Mouse (Mus musculus): Measurements from ENCODE around the gene Gm28036. TPM values are rescaled to one million over a fixed set of nuclear protein-coding genes. Genes with fewer than 3 reads are reported as not detected.
"Not testable (repeated sequence)": the region's sequence is repeated elsewhere in the genome, so short reads cannot be mapped to it uniquely, and the experiment has no call there.

Gene Gm28036
- polyA plus RNA-seq, 1 experiment, result 1.9 TPM

GRCm38 (mm10) chr2:156143953-156144724, 17.2 kb upstream of the Gm28036 start, which contains the start of the genes Romo1 and Nfs1:
Gene Romo1, plus strand, starts transcription at chr2:156144039.
Gene Nfs1, minus strand, starts transcription at chr2:156144186.
- WGBS, result under 1% methylated on average over 70 of the region's 70 CpGs
- Histone ChIP-seq H3K36me3 (ENCODE audit: control insufficient read depth, insufficient read depth, low read length) (peaks cover 11% of the 10 kb centered on the region), H3K4me1 (ENCODE audit: control insufficient read depth, insufficient read depth, low read length) (peaks cover 4% of the 10 kb centered on the region; the same call in 1 of the 2 replicates), H3K27ac (ENCODE audit: insufficient read depth, low read depth, low read length) (peak within 1 kb of the TSS; percentile 74), H3K27me3 (replicated peaks; ENCODE audit: control insufficient read depth, insufficient read depth, low read length) (no peaks in the 10 kb centered on the region), H3K4me3 (ENCODE audit: insufficient read depth, low read depth, low read length) (peak within 1 kb of the TSS; percentile 64)
- DNase-seq, result peak; percentile 93
- TF ChIP-seq CTCF (conservative IDR thresholded peaks at IDR 0.05; ENCODE audit: insufficient read depth, insufficient read length, low read depth, low read length) (no peak), POLR2A (IDR thresholded peaks at IDR 0.05; ENCODE audit: low read depth, low read length) (peak; percentile 27)

DNA sequence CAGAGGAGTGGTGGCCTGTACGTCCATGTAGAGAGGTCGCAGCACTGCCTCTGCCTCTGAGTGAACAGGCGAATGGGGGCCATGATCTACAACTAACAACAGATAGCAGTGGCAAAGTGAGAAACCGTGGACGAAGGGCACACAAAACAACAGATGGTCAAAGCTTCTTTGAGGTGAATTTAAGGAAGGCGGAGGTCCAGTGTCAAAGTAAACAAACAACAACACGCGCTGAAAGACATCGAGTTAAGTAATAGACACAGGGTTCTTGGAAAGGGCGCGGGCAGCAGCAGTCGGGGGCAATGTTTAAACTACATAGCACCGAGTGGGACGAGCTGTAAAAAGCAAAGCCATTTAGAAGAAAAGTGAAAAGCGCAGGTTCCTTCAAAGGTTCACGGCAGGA, 16.5 kb upstream of the Gm28036 start:
- TF ChIP-seq POLR2A (IDR thresholded peaks at IDR 0.05; ENCODE audit: low read depth, low read length) (no peak), CTCF (conservative IDR thresholded peaks at IDR 0.05; ENCODE audit: insufficient read depth, insufficient read length, low read depth, low read length) (no peak)
- H3K36me3 ChIP-seq (ENCODE audit: control insufficient read depth, insufficient read depth, low read length), result peaks cover 9% of the 10 kb centered on the region
- peak overlapping the region; percentile 64 for H3K4me3 ChIP-seq (ENCODE audit: insufficient read depth, low read depth, low read length)
- peak; percentile 36 for DNase-seq
- H3K27ac ChIP-seq (ENCODE audit: insufficient read depth, low read depth, low read length), result no peak overlapping the region
- H3K27me3 ChIP-seq (replicated peaks; ENCODE audit: control insufficient read depth, insufficient read depth, low read length), result no peaks in the 10 kb centered on the region
- H3K4me1 ChIP-seq (ENCODE audit: control insufficient read depth, insufficient read depth, low read length), result peaks cover 4% of the 10 kb centered on the region; the same call in 1 of the 2 replicates
- WGBS, result 2% methylated on average over 16 of the region's 16 CpGs

- Histone ChIP-seq H3K36me3 (ENCODE audit: control insufficient read depth, insufficient read depth, low read length) (peaks cover 7% of the 10 kb centered on the region; the same call in 1 of the 2 replicates), H3K27me3 (replicated peaks; ENCODE audit: control insufficient read depth, insufficient read depth, low read length) (no peaks in the 10 kb centered on the region), H3K27ac (ENCODE audit: insufficient read depth, low read depth, low read length) (no peak overlapping the region), H3K4me1 (ENCODE audit: control insufficient read depth, insufficient read depth, low read length) (peaks cover 4% of the 10 kb centered on the region; the same call in 1 of the 2 replicates), H3K4me3 (ENCODE audit: insufficient read depth, low read depth, low read length) (no peak overlapping the region)
- 69% methylated on average over 2 of the region's 2 CpGs for WGBS
- TF ChIP-seq POLR2A (IDR thresholded peaks at IDR 0.05; ENCODE audit: low read depth, low read length), result no peak
- no peak for TF ChIP-seq CTCF (conservative IDR thresholded peaks at IDR 0.05; ENCODE audit: insufficient read depth, insufficient read length, low read depth, low read length)
- DNase-seq, result no peak
These were observed 15.9 kb upstream of the Gm28036 start for GRCm38 (mm10) chr2:156142820-156143219.

DNA sequence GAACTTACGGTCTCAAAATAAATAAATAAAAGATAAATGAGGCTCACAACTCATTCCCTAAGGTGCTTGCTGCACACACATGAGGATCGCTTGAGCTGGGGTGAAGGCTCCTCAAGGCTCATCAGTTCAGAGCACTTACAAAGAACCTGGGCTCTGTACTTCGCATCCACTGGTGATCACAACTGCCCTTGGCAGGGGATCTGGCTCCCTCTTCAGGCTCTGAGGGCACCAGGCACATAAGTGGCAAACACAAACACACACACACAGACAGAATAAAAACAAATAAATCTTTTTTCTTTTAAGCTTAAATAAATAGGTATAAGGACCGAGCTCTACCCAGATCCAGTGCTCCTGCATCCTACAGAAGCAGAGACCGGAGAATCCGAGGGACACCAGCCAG, 8.8 kb upstream of the Gm28036 start:
- no peak overlapping the region for H3K27ac ChIP-seq (ENCODE audit: insufficient read depth, low read depth, low read length)
- no peak for TF ChIP-seq POLR2A (IDR thresholded peaks at IDR 0.05; ENCODE audit: low read depth, low read length)
- TF ChIP-seq CTCF (conservative IDR thresholded peaks at IDR 0.05; ENCODE audit: insufficient read depth, insufficient read length, low read depth, low read length), result peak; percentile 49
- H3K4me3 ChIP-seq (ENCODE audit: insufficient read depth, low read depth, low read length), result no peak overlapping the region
- 91% methylated on average over 6 of the region's 6 CpGs for WGBS
- no peak for DNase-seq
- H3K36me3 ChIP-seq (ENCODE audit: control insufficient read depth, insufficient read depth, low read length), result no peaks in the 10 kb centered on the region; the same call in 1 of the 2 replicates
- no peaks in the 10 kb centered on the region for H3K4me1 ChIP-seq (ENCODE audit: control insufficient read depth, insufficient read depth, low read length)
- H3K27me3 ChIP-seq (replicated peaks; ENCODE audit: control insufficient read depth, insufficient read depth, low read length), result no peaks in the 10 kb centered on the region

DNA sequence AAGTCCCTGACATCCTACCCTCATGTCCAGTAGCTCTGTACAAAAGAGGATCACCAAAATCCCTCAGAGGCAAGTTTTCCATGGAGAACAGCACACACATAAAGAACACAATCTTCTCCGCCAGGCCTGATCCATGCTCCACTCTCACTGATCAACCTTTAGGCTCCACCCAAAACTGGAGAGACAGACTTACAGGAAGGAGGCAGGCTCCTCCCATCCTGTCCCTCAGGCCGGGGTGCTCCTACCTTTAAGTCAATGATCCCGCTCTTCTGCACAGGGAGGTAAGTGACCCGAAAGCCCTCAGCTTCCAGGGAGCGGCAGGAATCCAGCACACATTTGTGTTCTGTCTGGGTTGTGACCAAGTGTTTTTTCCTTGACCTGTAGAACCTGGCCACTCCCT, 7.3 kb upstream of the Gm28036 start:
- no peaks in the 10 kb centered on the region for H3K4me1 ChIP-seq (ENCODE audit: control insufficient read depth, insufficient read depth, low read length)
- no peaks in the 10 kb centered on the region for H3K27me3 ChIP-seq (replicated peaks; ENCODE audit: control insufficient read depth, insufficient read depth, low read length)
- DNase-seq, result no peak
- TF ChIP-seq POLR2A (IDR thresholded peaks at IDR 0.05; ENCODE audit: low read depth, low read length), result no peak
- no peak for TF ChIP-seq CTCF (conservative IDR thresholded peaks at IDR 0.05; ENCODE audit: insufficient read depth, insufficient read length, low read depth, low read length)
- H3K27ac ChIP-seq (ENCODE audit: insufficient read depth, low read depth, low read length), result no peak overlapping the region
- H3K4me3 ChIP-seq (ENCODE audit: insufficient read depth, low read depth, low read length), result no peak overlapping the region
- H3K36me3 ChIP-seq (ENCODE audit: control insufficient read depth, insufficient read depth, low read length), result no peaks in the 10 kb centered on the region; the same call in 1 of the 2 replicates
- 74% methylated on average over 5 of the region's 5 CpGs for WGBS

- 72% methylated on average over 5 of the region's 5 CpGs for WGBS
- no peak for TF ChIP-seq POLR2A (IDR thresholded peaks at IDR 0.05; ENCODE audit: low read depth, low read length)
- TF ChIP-seq CTCF (conservative IDR thresholded peaks at IDR 0.05; ENCODE audit: insufficient read depth, insufficient read length, low read depth, low read length), result no peak; the same call in 1 of the 2 replicates
- Histone ChIP-seq H3K27me3 (replicated peaks; ENCODE audit: control insufficient read depth, insufficient read depth, low read length) (no peaks in the 10 kb centered on the region), H3K36me3 (ENCODE audit: control insufficient read depth, insufficient read depth, low read length) (no peaks in the 10 kb centered on the region; the same call in 1 of the 2 replicates), H3K4me1 (ENCODE audit: control insufficient read depth, insufficient read depth, low read length) (no peaks in the 10 kb centered on the region), H3K27ac (ENCODE audit: insufficient read depth, low read depth, low read length) (no peak overlapping the region), H3K4me3 (ENCODE audit: insufficient read depth, low read depth, low read length) (no peak overlapping the region)
- DNase-seq, result peak; percentile 66
These were observed 3.2 kb downstream of the Gm28036 start for GRCm38 (mm10) chr2:156123731-156124130.

GRCm38 (mm10) chr2:156119566-156119965, 7.3 kb downstream of the Gm28036 start:
- TF ChIP-seq CTCF (conservative IDR thresholded peaks at IDR 0.05; ENCODE audit: insufficient read depth, insufficient read length, low read depth, low read length), result no peak
- no peak for TF ChIP-seq POLR2A (IDR thresholded peaks at IDR 0.05; ENCODE audit: low read depth, low read length)
- Histone ChIP-seq H3K36me3 (ENCODE audit: control insufficient read depth, insufficient read depth, low read length) (no peaks in the 10 kb centered on the region; the same call in 1 of the 2 replicates), H3K4me1 (ENCODE audit: control insufficient read depth, insufficient read depth, low read length) (no peaks in the 10 kb centered on the region), H3K27ac (ENCODE audit: insufficient read depth, low read depth, low read length) (no peak overlapping the region), H3K4me3 (ENCODE audit: insufficient read depth, low read depth, low read length) (no peak overlapping the region), H3K27me3 (replicated peaks; ENCODE audit: control insufficient read depth, insufficient read depth, low read length) (no peaks in the 10 kb centered on the region)
- no peak for DNase-seq

DNA sequence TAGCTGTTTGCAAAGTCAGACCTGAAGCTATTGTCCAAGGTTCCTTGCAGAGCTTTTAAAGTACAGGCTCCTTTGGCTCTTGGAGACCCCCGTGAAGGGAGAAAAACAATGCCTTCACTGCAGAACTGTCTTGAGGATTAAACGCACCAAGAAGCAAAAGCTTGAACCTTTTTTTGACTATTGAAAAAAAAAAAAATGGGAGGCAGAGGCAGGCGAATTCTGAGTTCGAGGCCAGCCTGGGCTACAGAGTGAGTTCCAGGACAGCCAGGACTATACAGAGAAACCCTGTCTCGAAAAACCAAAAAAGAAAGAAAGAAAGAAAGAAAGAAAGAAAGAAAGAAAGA, 14.8 kb downstream of the Gm28036 start:
- not testable (repeated sequence) for DNase-seq; H3K4me1 ChIP-seq (ENCODE audit: control insufficient read depth, insufficient read depth, low read length); H3K36me3 ChIP-seq (ENCODE audit: control insufficient read depth, insufficient read depth, low read length); H3K27me3 ChIP-seq (replicated peaks; ENCODE audit: control insufficient read depth, insufficient read depth, low read length)
- H3K27ac ChIP-seq (ENCODE audit: insufficient read depth, low read depth, low read length), result peak overlapping the region; percentile 62
- peak overlapping the region; percentile 97 for H3K4me3 ChIP-seq (ENCODE audit: insufficient read depth, low read depth, low read length)
- 21% methylated on average over 5 of the region's 5 CpGs for WGBS
